ENCODE assay signal across 20 mouse cellular contexts in the genomic region with DNA sequence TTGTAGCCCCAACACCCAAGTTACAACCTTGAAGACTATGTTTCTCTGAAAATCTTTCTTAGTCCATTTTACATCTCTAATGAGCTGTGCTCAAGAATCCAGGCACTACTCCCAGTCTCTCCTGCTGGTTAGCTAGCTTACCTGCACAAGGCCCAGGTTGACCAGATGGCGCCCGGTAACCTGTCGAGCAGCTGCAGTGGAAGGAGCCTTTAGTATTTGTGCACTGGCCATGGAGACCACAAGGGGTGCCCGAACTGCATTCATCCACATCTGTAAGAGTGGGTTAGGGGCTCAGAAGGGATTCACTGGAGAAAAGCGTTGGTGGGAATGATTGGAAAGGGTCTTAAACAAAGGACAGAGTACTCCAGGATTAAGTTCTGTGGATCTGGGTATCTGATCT. TPM values are rescaled to one million over a fixed set of nuclear protein-coding genes. Genes with fewer than 3 reads are reported as not detected.
"Had no signal": no experiment of that assay in that cellular context is flagged by ENCODE, and none has a peak within 500 bp of the region (broad histone marks: within the 10 kb centered on the region; RNA-seq: fewer than 3 reads in every experiment).

No protein-coding gene starts in this region.

- H3K36me3 ChIP-seq: midbrain, embryonic 13.5 days; midbrain, embryonic 15.5 days; neural tube, embryonic 12.5 days had no signal

- H3K9me3 ChIP-seq: midbrain, embryonic 13.5 days; midbrain, embryonic 15.5 days; neural tube, embryonic 12.5 days; stomach, embryonic 15.5 days had no signal

- DNase-seq: lung, adult 18-20 months; lung, embryonic 14.5 days; lung, postnatal 10 days; right cerebral cortex, postnatal 14 days; thymus, adult 2 months; thymus, postnatal 25 days; thymus, postnatal 4 days had no signal

- H3K4me3 ChIP-seq: megakaryocyte, embryonic 14.5 days; midbrain, embryonic 13.5 days; midbrain, embryonic 15.5 days; neural tube, embryonic 12.5 days; stomach, embryonic 15.5 days had no signal

- H3K27ac ChIP-seq: macrophage; midbrain, embryonic 13.5 days; midbrain, embryonic 15.5 days; neural tube, embryonic 12.5 days; stomach, embryonic 15.5 days; stomach, postnatal 0 days had no signal

RNA-seq across cellular contexts. Expression of gene Ltbp4, which starts 14.5 kb away (rescaled TPM):
- total RNA-seq: monocyte, adult 5-6 weeks; neutrophil, adult 5-6 weeks had no signal
- polyA plus RNA-seq: macrophage had no signal

RNA-seq across cellular contexts. Expression of gene Gm20479, which starts 34.2 kb away (rescaled TPM):
- total RNA-seq: megakaryocyte progenitor cell, adult 5-6 weeks; midbrain, postnatal 0 days; monocyte, adult 5-6 weeks; neutrophil, adult 5-6 weeks had no signal
- polyA plus RNA-seq: macrophage; midbrain, embryonic 11.5 days; midbrain, embryonic 13.5 days; midbrain, embryonic 15.5 days; midbrain, postnatal 0 days; neural tube, embryonic 12.5 days; neural tube, embryonic 14.5 days; thymus, adult 2 months had no signal
